Mouse (Mus musculus) forebrain, embryonic 13.5 days (tissue): ENCODE results near the gene Acbd4. TPM values are rescaled to one million over a fixed set of nuclear protein-coding genes. Genes with fewer than 3 reads are reported as not detected.

ENCODE experiments used
- ATAC-seq: fragments of 200-750 bp; cut with Nextera tagmentation; 2 replicates; pipeline ENCODE4 v1.8.0; 2017
- H3K27ac ChIP-seq: fragments of 300-500 bp; sonication (generic); 2 replicates; pipeline ENCODE4 v1.5.1; 2015; ENCODE audit warnings: inconsistent platforms, mild to moderate bottlenecking, moderate library complexity
- H3K27me3 ChIP-seq: fragments of 300-500 bp; sonication (generic); 2 replicates; pipeline ENCODE4 v1.6.1; 2015; ENCODE audit warnings: mild to moderate bottlenecking, inconsistent platforms
- H3K36me3 ChIP-seq: fragments of 300-500 bp; sonication (generic); 2 replicates; pipeline ENCODE4 v1.6.1; 2015; ENCODE audit warnings: mild to moderate bottlenecking, inconsistent platforms; ENCODE audit not compliant: poor library complexity, severe bottlenecking
- H3K4me1 ChIP-seq: fragments of 300-500 bp; sonication (generic); 2 replicates; pipeline ENCODE4 v1.6.1; 2015; ENCODE audit warnings: inconsistent platforms
- H3K4me2 ChIP-seq: fragments of 300-500 bp; sonication (generic); 2 replicates; pipeline ENCODE4 v1.6.1; 2015; ENCODE audit warnings: inconsistent platforms, mild to moderate bottlenecking, moderate library complexity
- H3K4me3 ChIP-seq: fragments of 300-500 bp; sonication (generic); 2 replicates; pipeline ENCODE4 v1.5.1; 2015; ENCODE audit warnings: mild to moderate bottlenecking, inconsistent platforms
- H3K9ac ChIP-seq: fragments of 300-500 bp; sonication (generic); 2 replicates; pipeline ENCODE4 v1.6.1; 2015; ENCODE audit warnings: mild to moderate bottlenecking, inconsistent platforms
- H3K9me3 ChIP-seq: fragments of 300-500 bp; sonication (generic); replicated peaks from 2 replicates; pipeline ENCODE4 v1.6.1; 2016; ENCODE audit warnings: inconsistent platforms
- WGBS: fragments of 180-500 bp; shearing (Covaris S2); methylation state at CpG from one replicate; pipeline ENCODE4 v1.1.7; 2015; 5-methylcytosine and 5-hydroxymethylcytosine counted together
- polyA plus RNA-seq: library from polyadenylated mRNA; unstranded; fragments of >200 nt; fragmentation: Nextera tagmentation; extraction: Ambion mirVana; gene quantifications from 2 replicates; pipeline ENCODE4 v1.2.1, GENCODE M21; 2015

Gene Acbd4
- polyA plus RNA-seq, 1 experiment from 2014 or later: 8.1 TPM

- no peak for ATAC-seq
- WGBS: 83% methylated on average over 6 of the region's 6 CpGs
- peaks cover 22% of the 10 kb centered on the region for H3K4me1 ChIP-seq
- H3K9ac ChIP-seq: no peak overlapping the region
- H3K36me3 ChIP-seq: no peaks in the 10 kb centered on the region
- H3K4me3 ChIP-seq: no peak overlapping the region
- H3K9me3 ChIP-seq: no peaks in the 10 kb centered on the region
- H3K4me2 ChIP-seq: no peak overlapping the region
- peaks cover 33% of the 10 kb centered on the region for H3K27me3 ChIP-seq
- H3K27ac ChIP-seq: no peak overlapping the region
Measured at GRCm38 (mm10) chr11:103105810-103106209, 4.3 kb downstream of the Acbd4 start.

GRCm38 (mm10) chr11:103106386-103106785, 4.9 kb downstream of the Acbd4 start:
- 51% methylated on average over 4 of the region's 4 CpGs for WGBS
- no peak overlapping the region for H3K27ac ChIP-seq
- H3K9me3 ChIP-seq: no peaks in the 10 kb centered on the region
- no peak overlapping the region for H3K4me3 ChIP-seq
- H3K36me3 ChIP-seq: no peaks in the 10 kb centered on the region
- no peak overlapping the region for H3K9ac ChIP-seq
- H3K4me2 ChIP-seq: no peak overlapping the region
- peaks cover 18% of the 10 kb centered on the region for H3K4me1 ChIP-seq
- H3K27me3 ChIP-seq: peaks cover 33% of the 10 kb centered on the region
- ATAC-seq: no peak

- Histone ChIP-seq H3K4me2 (peak overlapping the region; percentile 59), H3K4me3 (peak overlapping the region; percentile 26; the same call in 1 of the 2 replicates)
Measured at GRCm38 (mm10) chr11:103111301-103111700, 9.8 kb downstream of the Acbd4 start.

GRCm38 (mm10) chr11:103111881-103112551, 10.5 kb downstream of the Acbd4 start:
- peak overlapping the region; percentile 26 for H3K4me3 ChIP-seq
- WGBS: 1% methylated on average over 28 of the region's 28 CpGs
- peaks cover 30% of the 10 kb centered on the region for H3K4me1 ChIP-seq
- no peaks in the 10 kb centered on the region for H3K36me3 ChIP-seq
- no peak for ATAC-seq
- no peak overlapping the region for H3K27ac ChIP-seq
- peak overlapping the region; percentile 59 for H3K4me2 ChIP-seq
- peak overlapping the region; percentile 53 for H3K9ac ChIP-seq
- no peaks in the 10 kb centered on the region for H3K9me3 ChIP-seq
- H3K27me3 ChIP-seq: peaks cover 35% of the 10 kb centered on the region

More at GRCm38 (mm10) chr11:103111301-103111700, 9.8 kb downstream of the Acbd4 start:
- H3K9me3 ChIP-seq: no peaks in the 10 kb centered on the region
- H3K4me1 ChIP-seq: peaks cover 26% of the 10 kb centered on the region
- WGBS: 11% methylated on average over 10 of the region's 10 CpGs
- no peak overlapping the region for H3K27ac ChIP-seq
- no peak for ATAC-seq
- H3K36me3 ChIP-seq: no peaks in the 10 kb centered on the region
- peaks cover 35% of the 10 kb centered on the region for H3K27me3 ChIP-seq
- H3K9ac ChIP-seq: no peak overlapping the region

- ATAC-seq: no peak
- Histone ChIP-seq H3K27ac (no peak overlapping the region), H3K4me3 (peak overlapping the region; percentile 26; the same call in 1 of the 2 replicates), H3K4me1 (peaks cover 35% of the 10 kb centered on the region), H3K36me3 (no peaks in the 10 kb centered on the region), H3K9me3 (no peaks in the 10 kb centered on the region), H3K4me2 (peak overlapping the region; percentile 59), H3K27me3 (peaks cover 35% of the 10 kb centered on the region), H3K9ac (peak overlapping the region; percentile 53)
- WGBS: 4% methylated on average over 9 of the region's 9 CpGs
Measured at GRCm38 (mm10) chr11:103112552-103112912, 11.1 kb downstream of the Acbd4 start.

- Histone ChIP-seq H3K27ac (no peak overlapping the region), H3K36me3 (no peaks in the 10 kb centered on the region), H3K27me3 (peaks cover 35% of the 10 kb centered on the region), H3K4me1 (peaks cover 40% of the 10 kb centered on the region), H3K9me3 (no peaks in the 10 kb centered on the region), H3K4me3 (no peak overlapping the region), H3K9ac (peak overlapping the region; percentile 53), H3K4me2 (peak overlapping the region; percentile 59; the same call in 1 of the 2 replicates)
- no peak for ATAC-seq
- WGBS: 30% methylated on average over 12 of the region's 12 CpGs
Measured at GRCm38 (mm10) chr11:103113005-103113404, 11.5 kb downstream of the Acbd4 start.

GRCm38 (mm10) chr11:103113771-103114170, 12.3 kb downstream of the Acbd4 start:
- peaks cover 35% of the 10 kb centered on the region for H3K27me3 ChIP-seq
- WGBS: 75% methylated on average over 4 of the region's 4 CpGs
- H3K4me2 ChIP-seq: no peak overlapping the region
- no peaks in the 10 kb centered on the region for H3K9me3 ChIP-seq
- no peak overlapping the region for H3K27ac ChIP-seq
- no peak for ATAC-seq
- peaks cover 47% of the 10 kb centered on the region for H3K4me1 ChIP-seq
- H3K9ac ChIP-seq: no peak overlapping the region
- H3K36me3 ChIP-seq: no peaks in the 10 kb centered on the region
- no peak overlapping the region for H3K4me3 ChIP-seq

- H3K4me3 ChIP-seq: peak overlapping the region; percentile 59
- H3K4me1 ChIP-seq: peaks cover 51% of the 10 kb centered on the region
- peaks cover 35% of the 10 kb centered on the region for H3K27me3 ChIP-seq
- no peaks in the 10 kb centered on the region for H3K36me3 ChIP-seq
- no peak for ATAC-seq
- peak overlapping the region; percentile 78 for H3K9ac ChIP-seq
- WGBS: 83% methylated on average over 11 of the region's 11 CpGs
- peak overlapping the region; percentile 63 for H3K4me2 ChIP-seq
- peak overlapping the region; percentile 86; the same call in 1 of the 2 replicates for H3K27ac ChIP-seq
- no peaks in the 10 kb centered on the region for H3K9me3 ChIP-seq
Measured at GRCm38 (mm10) chr11:103114270-103114943, 12.9 kb downstream of the Acbd4 start.

- WGBS: under 1% methylated on average over 34 of the region's 34 CpGs
Measured at GRCm38 (mm10) chr11:103115163-103116007, 13.9 kb downstream of the Acbd4 start.

GRCm38 (mm10) chr11:103116008-103116818, 14.7 kb downstream of the Acbd4 start, which contains the start of gene Hexim1:
Gene Hexim1, plus strand, starts transcription at chr11:103116231.
- Histone ChIP-seq H3K36me3 (no peaks in the 10 kb centered on the region), H3K27ac (peak within 1 kb of the TSS; percentile 86), H3K4me3 (peak within 1 kb of the TSS; percentile 59), H3K27me3 (peaks cover 27% of the 10 kb centered on the region), H3K9me3 (no peaks in the 10 kb centered on the region), H3K4me2 (peak within 1 kb of the TSS; percentile 88), H3K4me1 (peaks cover 51% of the 10 kb centered on the region), H3K9ac (peak within 1 kb of the TSS; percentile 79)
- WGBS: under 1% methylated on average over 53 of the region's 53 CpGs
- peak; percentile 96 for ATAC-seq

More at GRCm38 (mm10) chr11:103115163-103116007, 13.9 kb downstream of the Acbd4 start:
- Histone ChIP-seq H3K9ac (peak overlapping the region; percentile 78), H3K4me1 (peaks cover 51% of the 10 kb centered on the region), H3K4me3 (peak overlapping the region; percentile 59), H3K4me2 (peak overlapping the region; percentile 63), H3K27ac (peak overlapping the region; percentile 86), H3K27me3 (peaks cover 35% of the 10 kb centered on the region), H3K9me3 (no peaks in the 10 kb centered on the region), H3K36me3 (no peaks in the 10 kb centered on the region)
- peak; percentile 78 for ATAC-seq

- Histone ChIP-seq H3K9me3 (no peaks in the 10 kb centered on the region), H3K36me3 (no peaks in the 10 kb centered on the region), H3K27ac (peak overlapping the region; percentile 74; the same call in 1 of the 2 replicates), H3K4me1 (peaks cover 43% of the 10 kb centered on the region), H3K4me2 (peak overlapping the region; percentile 88), H3K27me3 (peaks cover 19% of the 10 kb centered on the region), H3K4me3 (peak overlapping the region; percentile 59), H3K9ac (peak overlapping the region; percentile 79)
- under 1% methylated on average over 35 of the region's 35 CpGs for WGBS
- ATAC-seq: 0 out of 2 replicates have a peak, but pooled peaks have one; percentile 3
Measured at GRCm38 (mm10) chr11:103116959-103117590, 15.6 kb downstream of the Acbd4 start.
